ENCODE assay signal across 9 mouse cellular contexts in genomic region chr6:113681271-113681670, GRCm38 (mm10). TPM values are rescaled to one million over a fixed set of nuclear protein-coding genes. Genes with fewer than 3 reads are reported as not detected.
DNase-seq lines count a peak whose midpoint lies in the region; ATAC-seq and TF ChIP-seq lines count a peak whose summit lies in the region.
"Had no signal": no experiment of that assay in that cellular context is flagged by ENCODE, and none has a peak within 500 bp of the region (broad histone marks: within the 10 kb centered on the region; RNA-seq: fewer than 3 reads in every experiment).

No protein-coding gene starts in this region.

- 14% methylated on average over 4 of the region's 4 CpGs for WGBS in forebrain, embryonic 14.5 days

- TF ChIP-seq CTCF in MEL (IDR thresholded peaks at IDR 0.05 in 2 of 3, conservative IDR thresholded peaks at IDR 0.05 in 1 of 3; ENCODE audit: control insufficient read depth in 1 of 3, insufficient read depth in 1 of 3, low read depth in 2 of 3, low read length in 3 of 3, poor library complexity in 1 of 3, severe bottlenecking in 1 of 3) = peak; percentile 88 to 98 (median 92)

- H3K4me2 ChIP-seq in forebrain, embryonic 14.5 days (ENCODE audit: low read length) = no peak overlapping the region
- H3K4me2 ChIP-seq: lung, embryonic 15.5 days had no signal

- ATAC-seq in forebrain, embryonic 14.5 days = no peak

- TF ChIP-seq EP300 in MEL (IDR thresholded peaks at IDR 0.05; ENCODE audit: low read depth in 1 of 2, low read length in 2 of 2) = no peak

- no peaks in the 10 kb centered on the region for H3K79me2 ChIP-seq in MEL (ENCODE audit: control insufficient read depth, insufficient read depth, low read length, poor library complexity)

- H3K4me3 ChIP-seq in MEL (ENCODE audit: control insufficient read depth in 1 of 2, insufficient read depth in 1 of 2, low read depth in 2 of 2, low read length in 2 of 2) = no peak overlapping the region
- no peak overlapping the region for H3K4me3 ChIP-seq in forebrain, embryonic 14.5 days (ENCODE audit: low read depth, low read length)
- H3K4me3 ChIP-seq: lung, embryonic 15.5 days had no signal

- peaks cover 0 to 5% of the 10 kb centered on the region in 2 experiments; a peak in 2 of 4 replicates for H3K36me3 ChIP-seq in MEL (ENCODE audit: control insufficient read depth in 1 of 2, insufficient read depth in 2 of 2, low read length in 2 of 2)
- no peaks in the 10 kb centered on the region for H3K36me3 ChIP-seq in forebrain, embryonic 14.5 days (ENCODE audit: control insufficient read depth, insufficient read depth, low read length)
- H3K36me3 ChIP-seq: lung, embryonic 15.5 days had no signal

- no peak overlapping the region for H3K9ac ChIP-seq in MEL (ENCODE audit: control insufficient read depth, low read depth, low read length, poor library complexity, severe bottlenecking)
- H3K9ac ChIP-seq in forebrain, embryonic 14.5 days (ENCODE audit: low read length) = no peak overlapping the region
- H3K9ac ChIP-seq: lung, embryonic 15.5 days had no signal

- peak; percentile 58 for TF ChIP-seq RAD21 in MEL (IDR thresholded peaks at IDR 0.05; ENCODE audit: low read depth, low read length)

- no peak for TF ChIP-seq POLR2A in MEL (IDR thresholded peaks at IDR 0.05; ENCODE audit: control insufficient read depth in 1 of 2, insufficient read depth in 1 of 2, low read depth in 1 of 2, low read length in 2 of 2, poor library complexity in 1 of 2)

- H3K4me1 ChIP-seq in MEL (ENCODE audit: control insufficient read depth in 1 of 2, insufficient read depth in 2 of 2, low read length in 2 of 2) = peaks cover 8 to 9% of the 10 kb centered on the region in 2 experiments; a peak in 3 of 4 replicates
- H3K4me1 ChIP-seq in forebrain, embryonic 14.5 days (ENCODE audit: control insufficient read depth, insufficient read depth, low read length) = no peaks in the 10 kb centered on the region
- H3K4me1 ChIP-seq: lung, embryonic 15.5 days had no signal

- intact Hi-C loops in heart, postnatal 36 days (cut with DNase I) = loop anchor here (1.0 kb wide), 2 partner anchors 15 to 43 kb away; partner anchors contain the start of gene Irak2

- H3K27ac ChIP-seq in MEL (ENCODE audit: control insufficient read depth, low read depth, low read length) = no peak overlapping the region
- no peak overlapping the region for H3K27ac ChIP-seq in forebrain, embryonic 14.5 days (ENCODE audit: low read depth, low read length)
- H3K27ac ChIP-seq: lung, embryonic 15.5 days had no signal

- DNase-seq in MEL (ENCODE audit: low read depth, low spot score) = peak; percentile 84
- DNase-seq in c-Kit-negative CD71-positive TER-119-positive erythroid progenitor cells, embryonic 14.5 days (ENCODE audit: low read depth, low spot score) = peak; percentile 60
- peak; percentile 64 for DNase-seq in forebrain, embryonic 14.5 days (ENCODE audit: low spot score)
- DNase-seq in heart, postnatal 36 days = peak; percentile 87 to 93
- DNase-seq in layer of hippocampus, adult 9-10 months (ENCODE audit: low spot score) = peak; percentile 85
- DNase-seq in lung, postnatal 14 days = peak; percentile 95
- DNase-seq in right cerebral cortex, postnatal 25 days = peak; percentile 47
- DNase-seq in urinary bladder, postnatal 36 days (ENCODE audit: low spot score in 2 of 2) = peak; percentile 77 to 85

- no peaks in the 10 kb centered on the region for H3K9me3 ChIP-seq in MEL (replicated peaks; ENCODE audit: insufficient read depth, low read length)
- H3K9me3 ChIP-seq in forebrain, embryonic 14.5 days (replicated peaks; ENCODE audit: control insufficient read depth, low read length) = no peaks in the 10 kb centered on the region
- H3K9me3 ChIP-seq: lung, embryonic 15.5 days had no signal

- no peaks in the 10 kb centered on the region for H3K27me3 ChIP-seq in MEL (ENCODE audit: control insufficient read depth in 1 of 2, insufficient read depth in 2 of 2, low read length in 2 of 2)
- H3K27me3 ChIP-seq in forebrain, embryonic 14.5 days (replicated peaks; ENCODE audit: control insufficient read depth, insufficient read depth, low read length) = no peaks in the 10 kb centered on the region
- H3K27me3 ChIP-seq: lung, embryonic 15.5 days had no signal

TF ChIP-seq in MEL, 35 proteins besides CTCF, POLR2A, EP300 and RAD21 (continues in another document):
- TF ChIP-seq USF2 (IDR thresholded peaks at IDR 0.05; ENCODE audit: borderline replicate concordance in 1 of 2, insufficient read depth in 1 of 2, low read depth in 1 of 2, low read length in 2 of 2) (no peak), HCFC1 (IDR thresholded peaks at IDR 0.05; ENCODE audit: low read depth, low read length) (no peak), TCF12 (IDR thresholded peaks at IDR 0.05; ENCODE audit: low read depth, low read length) (no peak), UBTF (IDR thresholded peaks at IDR 0.05; ENCODE audit: borderline replicate concordance, insufficient read depth, low read depth, low read length) (no peak), NELFE (IDR thresholded peaks at IDR 0.05; ENCODE audit: low read depth, low read length) (no peak), MEF2A (IDR thresholded peaks at IDR 0.05; ENCODE audit: extremely low read depth, insufficient replicate concordance, low read depth, low read length, poor library complexity, severe bottlenecking) (no peak), MAFK (IDR thresholded peaks at IDR 0.05; ENCODE audit: borderline replicate concordance, low read depth, low read length) (no peak), SMC3 (IDR thresholded peaks at IDR 0.05; ENCODE audit: low read depth, low read length) (peak; percentile 84), MXI1 (IDR thresholded peaks at IDR 0.05; ENCODE audit: low read depth, low read length) (no peak), TBP (IDR thresholded peaks at IDR 0.05; ENCODE audit: low read depth, low read length) (0 out of 2 replicates have a peak, but pooled peaks have one; percentile 27), MAZ (IDR thresholded peaks at IDR 0.05; ENCODE audit: low read depth, low read length) (no peak), BHLHE40 (IDR thresholded peaks at IDR 0.05; ENCODE audit: borderline replicate concordance, low read depth, low read length) (no peak), ZKSCAN1 (IDR thresholded peaks at IDR 0.05; ENCODE audit: low read depth, low read length) (no peak), CHD2 (IDR thresholded peaks at IDR 0.05; ENCODE audit: low read length) (no peak), JUND (IDR thresholded peaks at IDR 0.05; ENCODE audit: low read depth, low read length) (no peak), NRF1 (IDR thresholded peaks at IDR 0.05; ENCODE audit: insufficient read depth, low read depth, low read length, poor library complexity, severe bottlenecking) (no peak), SIN3A (IDR thresholded peaks at IDR 0.05; ENCODE audit: low read length) (no peak), ZMIZ1 (IDR thresholded peaks at IDR 0.05; ENCODE audit: low read depth, low read length) (no peak), GATA1 (IDR thresholded peaks at IDR 0.05; ENCODE audit: low read depth, low read length) (no peak), ETS1 (IDR thresholded peaks at IDR 0.05; ENCODE audit: low read depth, low read length) (no peak), CHD1 (IDR thresholded peaks at IDR 0.05; ENCODE audit: low read depth, low read length) (no peak), E2F4 (IDR thresholded peaks at IDR 0.05; ENCODE audit: borderline replicate concordance, low read depth, low read length) (no peak), MYC (IDR thresholded peaks at IDR 0.05; ENCODE audit: low read depth, low read length) (no peak), ZNF384 (IDR thresholded peaks at IDR 0.05; ENCODE audit: low read depth, low read length) (no peak), MAX (IDR thresholded peaks at IDR 0.05; ENCODE audit: low read length) (no peak), RCOR1 (IDR thresholded peaks at IDR 0.05; ENCODE audit: low read depth, low read length) (no peak), USF1 (IDR thresholded peaks at IDR 0.05; ENCODE audit: low read depth, low read length) (peak; percentile 46; the same call in 1 of the 2 replicates), TAL1 (IDR thresholded peaks at IDR 0.05; ENCODE audit: low read length) (no peak), KAT2A (conservative IDR thresholded peaks at IDR 0.05; ENCODE audit: low read depth, low read length) (no peak), POLR2AphosphoS2 (IDR thresholded peaks at IDR 0.05; ENCODE audit: low read length) (no peak)

RNA-seq across cellular contexts. Expression of gene Tatdn2, which starts 15.6 kb away (rescaled TPM):
- 111 and 136 TPM in 2 replicates for total RNA-seq in MEL (2012; rRNA removed)
- polyA plus RNA-seq in MEL (2012; ENCODE audit: insufficient read depth in 1 of 2, insufficient read length in 2 of 2, low read depth in 1 of 2, low replicate concordance in 2 of 2, missing spikeins in 1 of 2) = 100 to 1,000 TPM; 102 to 121 TPM
- 1.1 and 1.6 TPM in 2 replicates for polyA plus RNA-seq in forebrain, embryonic 14.5 days (2014; fragmentation: Nextera tagmentation; extraction: Ambion mirVana)
- 10 to 100 TPM; 56.1 to 62.1 TPM for total RNA-seq in heart, postnatal 36 days (2021)

RNA-seq across cellular contexts. Expression of gene Ghrl, which starts 38.4 kb away (rescaled TPM):
- 0.26 and 0.81 TPM in 2 replicates for total RNA-seq in MEL (2012; rRNA removed)
- 1 to 10 TPM in 1 of 2 experiments, not detected in 1; 2.8 TPM for polyA plus RNA-seq in MEL (2012; ENCODE audit: insufficient read depth in 1 of 2, insufficient read length in 2 of 2, low read depth in 1 of 2, low replicate concordance in 2 of 2, missing spikeins in 1 of 2)
- 0.54 and 0.66 TPM in 2 replicates for polyA plus RNA-seq in forebrain, embryonic 14.5 days (2014; fragmentation: Nextera tagmentation; extraction: Ambion mirVana)
- not detected for total RNA-seq in heart, postnatal 36 days (2021)
- polyA plus RNA-seq: lung, embryonic 15.5 days had no signal

RNA-seq across cellular contexts. Expression of gene Irak2, which starts 43.0 kb away (rescaled TPM):
- total RNA-seq in MEL (2012; rRNA removed) = 5.2 TPM in 2 replicates
- 1 to 10 TPM in 1 of 2 experiments, not detected in 1; 6.8 TPM for polyA plus RNA-seq in MEL (2012; ENCODE audit: insufficient read depth in 1 of 2, insufficient read length in 2 of 2, low read depth in 1 of 2, low replicate concordance in 2 of 2, missing spikeins in 1 of 2)
- polyA plus RNA-seq in forebrain, embryonic 14.5 days (2014; fragmentation: Nextera tagmentation; extraction: Ambion mirVana) = 0.68 and 0.90 TPM in 2 replicates
- 10 to 100 TPM in 1 of 2 experiments, 1 to 10 TPM in 1; 7.5 to 10.2 TPM for total RNA-seq in heart, postnatal 36 days (2021)

RNA-seq across cellular contexts. Expression of gene Vhl, which starts 57.5 kb away (rescaled TPM):
- total RNA-seq in MEL (2012; rRNA removed) = 11.4 and 12.5 TPM in 2 replicates
- polyA plus RNA-seq in MEL (2012; ENCODE audit: insufficient read depth in 1 of 2, insufficient read length in 2 of 2, low read depth in 1 of 2, low replicate concordance in 2 of 2, missing spikeins in 1 of 2) = 10 to 100 TPM in 1 of 2 experiments, not detected in 1; 12.0 TPM
- polyA plus RNA-seq in forebrain, embryonic 14.5 days (2014; fragmentation: Nextera tagmentation; extraction: Ambion mirVana) = 90.3 and 97.1 TPM in 2 replicates
- total RNA-seq in heart, postnatal 36 days (2021) = 10 to 100 TPM; 10.5 to 13.8 TPM

RNA-seq across cellular contexts. Expression of gene Sec13, which starts 59.3 kb away (rescaled TPM):
- 269 and 277 TPM in 2 replicates for total RNA-seq in MEL (2012; rRNA removed)
- polyA plus RNA-seq in MEL (2012; ENCODE audit: insufficient read depth in 1 of 2, insufficient read length in 2 of 2, low read depth in 1 of 2, low replicate concordance in 2 of 2, missing spikeins in 1 of 2) = 100 to 1,000 TPM; 182 to 209 TPM
- 288 and 299 TPM in 2 replicates for polyA plus RNA-seq in forebrain, embryonic 14.5 days (2014; fragmentation: Nextera tagmentation; extraction: Ambion mirVana)
- total RNA-seq in heart, postnatal 36 days (2021) = 10 to 100 TPM; 68.4 to 69.3 TPM
